Mouse (Mus musculus) heart, postnatal 36 days (tissue): ENCODE data around the gene Traf7. TPM values are rescaled to one million over a fixed set of nuclear protein-coding genes. Genes with fewer than 3 reads are reported as not detected.

Experiments
- total RNA-seq, 2 experiments: library from RNA; stranded (reverse); gene quantifications; 2 replicates each; pipeline ENCODE4 v1.2.3; 2021

Traf7 gene
- total RNA-seq, 2 experiments from 2014 or later = 45.7 to 51.6 TPM

Other genes starting within 250 kb of the Traf7 start
- gene Abca17, start 176.9 kb downstream of the Traf7 start, total RNA-seq = under 1 TPM in 1 of 2 experiments, not detected in 1; 0.08 TPM
- gene Abca3, start 176.0 kb downstream of the Traf7 start, total RNA-seq = 10 to 100 TPM; 13.5 to 15.5 TPM
- 10 to 100 TPM; 58.4 to 61.6 TPM for gene Rnps1, start 113.4 kb downstream of the Traf7 start, total RNA-seq
- 100 to 1,000 TPM; 511 to 548 TPM for gene Eci1, start 101.3 kb downstream of the Traf7 start, total RNA-seq
- 1 to 10 TPM; 1.1 to 1.4 TPM for gene Dnase1l2, start 84.8 kb downstream of the Traf7 start, total RNA-seq
- gene E4f1, start 57.6 kb downstream of the Traf7 start, total RNA-seq = 10 to 100 TPM; 11.0 to 12.4 TPM
- gene Pgp, start 57.5 kb downstream of the Traf7 start, total RNA-seq = 10 to 100 TPM; 39.1 to 41.9 TPM
- not detected for gene Bricd5, start 54.1 kb downstream of the Traf7 start, total RNA-seq
- gene Mlst8, start 48.9 kb downstream of the Traf7 start, total RNA-seq = 1 to 10 TPM; 8.1 to 9.0 TPM
- under 1 TPM; 0.11 to 0.14 TPM for gene Caskin1, start 39.3 kb downstream of the Traf7 start, total RNA-seq
- not detected for gene Rab26, start 6.3 kb upstream of the Traf7 start, total RNA-seq
- gene Pkd1, start 21.9 kb upstream of the Traf7 start, total RNA-seq = 10 to 100 TPM; 45.4 to 45.6 TPM
- 100 to 1,000 TPM; 106 to 112 TPM for gene Tsc2, start 104.7 kb upstream of the Traf7 start, total RNA-seq
- gene Nthl1, start 104.7 kb upstream of the Traf7 start, total RNA-seq = 1 to 10 TPM; 3.3 to 4.1 TPM
- gene Slc9a3r2, start 122.4 kb upstream of the Traf7 start, total RNA-seq = 100 to 1,000 TPM in 1 of 2 experiments, 10 to 100 TPM in 1; 91.1 to 140 TPM
- gene Npw, start 130.5 kb upstream of the Traf7 start, total RNA-seq = not detected
- gene Zfp598, start 141.7 kb upstream of the Traf7 start, total RNA-seq = 10 to 100 TPM; 17.3 to 19.0 TPM
- under 1 TPM; 0.14 to 0.22 TPM for gene Syngr3, start 162.0 kb upstream of the Traf7 start, total RNA-seq
- gene Gfer, start 168.2 kb upstream of the Traf7 start, total RNA-seq = 10 to 100 TPM; 19.3 to 22.8 TPM
- gene Noxo1, start 168.3 kb upstream of the Traf7 start, total RNA-seq = 1 to 10 TPM in 1 of 2 experiments, under 1 TPM in 1; 0.33 to 1.3 TPM
- gene Tbl3, start 179.7 kb upstream of the Traf7 start, total RNA-seq = 10 to 100 TPM; 16.3 to 17.7 TPM
- gene Rnf151, start 190.1 kb upstream of the Traf7 start, total RNA-seq = not detected
- 100 to 1,000 TPM; 668 to 757 TPM for gene Rps2, start 190.2 kb upstream of the Traf7 start, total RNA-seq
- gene Ndufb10, start 196.5 kb upstream of the Traf7 start, total RNA-seq = 1,000 to 10,000 TPM in 1 of 2 experiments, 100 to 1,000 TPM in 1; 979 to 1,034 TPM
- 100 to 1,000 TPM; 400 to 416 TPM for gene Rpl3l, start 199.9 kb upstream of the Traf7 start, total RNA-seq
- gene Msrb1, start 208.7 kb upstream of the Traf7 start, total RNA-seq = 100 to 1,000 TPM; 160 to 183 TPM
- gene Hs3st6, start 225.1 kb upstream of the Traf7 start, total RNA-seq = not detected